Mouse (Mus musculus) testis, adult 2 months (tissue): ENCODE results near the gene Coq10b.

ENCODE experiments used
- CTCF ChIP-seq: fragments of 200-500 bp; IDR thresholded peaks from 2 replicates; pipeline ENCODE4 v1.5.1; 2012; ENCODE audit warnings: low read depth, mild to moderate bottlenecking, inconsistent platforms, low read length, moderate library complexity; ENCODE audit not compliant: control insufficient read depth, insufficient read depth, insufficient replicate concordance
- POLR2A ChIP-seq: fragments of 200-500 bp; IDR thresholded peaks from 2 replicates; pipeline ENCODE4 v1.6.1; 2012; ENCODE audit warnings: low read depth, mild to moderate bottlenecking, inconsistent platforms, low read length, moderate library complexity; ENCODE audit not compliant: control insufficient read depth

DNA sequence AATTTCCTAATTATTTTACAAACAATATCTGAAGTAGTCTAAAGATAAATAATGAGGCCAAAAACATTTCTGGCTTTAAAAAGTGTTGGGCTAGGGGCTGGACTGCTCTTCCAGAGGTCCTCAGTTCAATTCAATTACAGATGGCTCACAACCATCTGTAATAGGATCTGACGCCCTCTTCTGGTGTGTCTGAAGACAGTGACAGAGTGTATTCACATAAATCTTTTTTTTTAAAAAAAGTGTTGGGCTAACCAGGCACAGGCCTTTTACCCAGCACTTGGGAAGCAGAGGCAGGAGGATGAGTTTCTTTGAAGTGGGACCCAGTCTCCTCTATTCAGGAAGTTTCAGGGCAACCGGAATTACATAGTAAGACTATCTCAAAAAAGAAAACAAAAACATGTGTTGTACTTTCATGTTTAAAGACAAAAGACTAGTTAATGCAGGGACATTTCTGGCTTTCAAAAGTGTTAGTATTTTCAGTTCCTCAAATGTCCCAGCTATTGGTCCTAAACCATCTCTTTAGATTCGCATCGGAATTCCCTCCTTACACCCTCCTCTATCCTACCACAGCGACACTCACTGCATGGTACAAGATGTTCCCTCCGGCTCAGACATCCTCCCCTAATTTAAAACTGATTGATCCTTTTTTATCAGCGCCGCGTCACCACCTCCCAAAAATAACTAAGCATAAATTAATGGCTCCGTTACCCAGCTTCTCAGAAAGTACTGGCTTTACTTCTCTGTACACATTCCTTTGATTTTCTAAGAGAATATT, 26.7 kb upstream of the Coq10b start:
- no peak for TF ChIP-seq CTCF
- no peak for TF ChIP-seq POLR2A
